Mouse (Mus musculus) erythroblast, embryonic 14.5 days (primary cell): ENCODE results near the gene Itga9. TPM values are rescaled to one million over a fixed set of nuclear protein-coding genes. Genes with fewer than 3 reads are reported as not detected.

ENCODE experiments used
- H3K27me3 ChIP-seq: 2 replicates; pipeline ENCODE4 v1.6.1; 2012; ENCODE audit warnings: inconsistent platforms; ENCODE audit not compliant: control insufficient read depth
- H3K36me3 ChIP-seq: 2 replicates; pipeline ENCODE4 v1.6.1; 2012; ENCODE audit warnings: mild to moderate bottlenecking, inconsistent platforms; ENCODE audit not compliant: control insufficient read depth
- H3K4me1 ChIP-seq: 2 replicates; pipeline ENCODE4 v1.6.1; 2012; ENCODE audit warnings: inconsistent platforms; ENCODE audit not compliant: control insufficient read depth
- H3K4me3 ChIP-seq: replicated peaks from 2 replicates; pipeline ENCODE3; 2012; ENCODE audit warnings: moderate library complexity, mild to moderate bottlenecking, inconsistent platforms
- H3K9me3 ChIP-seq: 2 replicates; pipeline ENCODE4 v1.6.1; 2012; ENCODE audit warnings: low read length, inconsistent platforms, mixed read lengths; ENCODE audit not compliant: control insufficient read depth
- GATA1 ChIP-seq: IDR thresholded peaks from 2 replicates; pipeline ENCODE4 v1.6.1; 2012; ENCODE audit warnings: low read length, inconsistent platforms, mixed read lengths
- TAL1 ChIP-seq: IDR thresholded peaks from 3 replicates; pipeline ENCODE4 v1.6.1; 2012; ENCODE audit warnings: low read length, inconsistent platforms, mixed read lengths
- polyA plus RNA-seq: library from polyadenylated mRNA; stranded (reverse); fragments of >175 nt; gene quantifications from 2 replicates; pipeline ENCODE4 v1.2.3, GENCODE M21; 2012

The Itga9 gene
- polyA plus RNA-seq, 1 experiment = under 0.01 TPM

- H3K4me3 ChIP-seq = no peak overlapping the region
- no peak for TF ChIP-seq GATA1
- TF ChIP-seq TAL1 = no peak
- 0 out of 2 replicates have a peak, but pooled peaks cover 3% of the 10 kb centered on the region for H3K9me3 ChIP-seq
- H3K36me3 ChIP-seq = no peaks in the 10 kb centered on the region
- H3K27me3 ChIP-seq = no peaks in the 10 kb centered on the region
- no peaks in the 10 kb centered on the region for H3K4me1 ChIP-seq
Observed at GRCm38 (mm10) chr9:118815543-118815942, 209.1 kb downstream of the Itga9 start.

GRCm38 (mm10) chr9:118818508-118818907 lies 212.0 kb downstream of the Itga9 start:
- H3K27me3 ChIP-seq = no peaks in the 10 kb centered on the region
- H3K4me3 ChIP-seq = no peak overlapping the region
- 0 out of 2 replicates have a peak, but pooled peaks cover 3% of the 10 kb centered on the region for H3K9me3 ChIP-seq
- H3K4me1 ChIP-seq = no peaks in the 10 kb centered on the region
- TF ChIP-seq GATA1 = no peak
- TF ChIP-seq TAL1 = no peak
- H3K36me3 ChIP-seq = no peaks in the 10 kb centered on the region

- no peaks in the 10 kb centered on the region for H3K4me1 ChIP-seq
- no peaks in the 10 kb centered on the region for H3K27me3 ChIP-seq
- no peak overlapping the region for H3K4me3 ChIP-seq
- H3K9me3 ChIP-seq = no peaks in the 10 kb centered on the region
- TF ChIP-seq GATA1 = no peak
- no peak for TF ChIP-seq TAL1
- no peaks in the 10 kb centered on the region for H3K36me3 ChIP-seq
Observed at GRCm38 (mm10) chr9:118821220-118822185, 215.0 kb downstream of the Itga9 start.

- Histone ChIP-seq H3K9me3 (no peaks in the 10 kb centered on the region), H3K4me1 (no peaks in the 10 kb centered on the region), H3K36me3 (no peaks in the 10 kb centered on the region), H3K27me3 (no peaks in the 10 kb centered on the region), H3K4me3 (no peak overlapping the region)
- no peak for TF ChIP-seq TAL1
- no peak for TF ChIP-seq GATA1
Observed at GRCm38 (mm10) chr9:118822186-118822555, 215.7 kb downstream of the Itga9 start.

GRCm38 (mm10) chr9:118822581-118822980 lies 216.1 kb downstream of the Itga9 start:
- H3K4me1 ChIP-seq = no peaks in the 10 kb centered on the region
- TF ChIP-seq GATA1 (no peak), TAL1 (no peak)
- no peak overlapping the region for H3K4me3 ChIP-seq
- no peaks in the 10 kb centered on the region for H3K27me3 ChIP-seq
- H3K9me3 ChIP-seq = no peaks in the 10 kb centered on the region
- no peaks in the 10 kb centered on the region for H3K36me3 ChIP-seq

GRCm38 (mm10) chr9:118831080-118831479 lies 224.6 kb downstream of the Itga9 start:
- Histone ChIP-seq H3K9me3 (no peaks in the 10 kb centered on the region), H3K36me3 (no peaks in the 10 kb centered on the region), H3K4me3 (no peak overlapping the region), H3K4me1 (no peaks in the 10 kb centered on the region), H3K27me3 (no peaks in the 10 kb centered on the region)
- TF ChIP-seq GATA1 (no peak), TAL1 (no peak)

- no peak overlapping the region for H3K4me3 ChIP-seq
- H3K9me3 ChIP-seq = no peaks in the 10 kb centered on the region
- H3K27me3 ChIP-seq = no peaks in the 10 kb centered on the region
- no peaks in the 10 kb centered on the region for H3K36me3 ChIP-seq
- no peak for TF ChIP-seq GATA1
- TF ChIP-seq TAL1 = no peak
- H3K4me1 ChIP-seq = no peaks in the 10 kb centered on the region
Observed at GRCm38 (mm10) chr9:118832533-118832932, 226.0 kb downstream of the Itga9 start.

- H3K27me3 ChIP-seq = no peaks in the 10 kb centered on the region
- TF ChIP-seq TAL1 (no peak), GATA1 (no peak)
- H3K36me3 ChIP-seq = no peaks in the 10 kb centered on the region
- H3K9me3 ChIP-seq = no peaks in the 10 kb centered on the region
- H3K4me1 ChIP-seq = no peaks in the 10 kb centered on the region
- H3K4me3 ChIP-seq = no peak overlapping the region
Observed at GRCm38 (mm10) chr9:118833413-118833812, 226.9 kb downstream of the Itga9 start.

GRCm38 (mm10) chr9:118838910-118839667 lies 232.6 kb downstream of the Itga9 start:
- Histone ChIP-seq H3K9me3 (no peaks in the 10 kb centered on the region), H3K4me1 (no peaks in the 10 kb centered on the region), H3K27me3 (no peaks in the 10 kb centered on the region), H3K4me3 (no peak overlapping the region), H3K36me3 (no peaks in the 10 kb centered on the region)
- TF ChIP-seq TAL1 (no peak), GATA1 (no peak)
